Mouse (Mus musculus): ENCODE data around the gene Ccdc150.

- no peak for TF ChIP-seq CTCF (IDR thresholded peaks at IDR 0.05; ENCODE audit: borderline replicate concordance, insufficient read depth, low read length)
- no peak for TF ChIP-seq POLR2A (IDR thresholded peaks at IDR 0.05; ENCODE audit: low read depth, low read length)
Measured at GRCm38 (mm10) chr1:54279628-54280027, 29.1 kb downstream of the Ccdc150 start.

All from embryonic fibroblast, embryonic 13.5 days (primary cell).